Mouse (Mus musculus) forebrain, embryonic 15.5 days (tissue): ENCODE data around the gene Dapk2. TPM values are rescaled to one million over a fixed set of nuclear protein-coding genes. Genes with fewer than 3 reads are reported as not detected.

Source experiments
- ATAC-seq: fragments of 200-750 bp; cut with Nextera tagmentation; replicated peaks from 2 replicates; pipeline ENCODE4 v1.8.0; 2017; ENCODE audit warnings: mild to moderate bottlenecking, moderate TSS enrichment, moderate library complexity
- H3K27ac ChIP-seq: fragments of 300-500 bp; sonication (generic); replicated peaks from 2 replicates; pipeline ENCODE4 v1.5.1; 2015; ENCODE audit warnings: mild to moderate bottlenecking, inconsistent platforms
- H3K27me3 ChIP-seq: fragments of 300-500 bp; sonication (generic); 2 replicates; pipeline ENCODE4 v1.6.1; 2015; ENCODE audit warnings: inconsistent platforms
- H3K36me3 ChIP-seq: fragments of 300-500 bp; sonication (generic); 2 replicates; pipeline ENCODE4 v1.6.1; 2015; ENCODE audit warnings: mild to moderate bottlenecking, inconsistent platforms
- H3K4me1 ChIP-seq: fragments of 300-500 bp; sonication (generic); 2 replicates; pipeline ENCODE4 v1.6.1; 2015; ENCODE audit warnings: inconsistent platforms
- H3K4me2 ChIP-seq: fragments of 300-500 bp; sonication (generic); replicated peaks from 2 replicates; pipeline ENCODE4 v1.6.1; 2015; ENCODE audit warnings: mild to moderate bottlenecking, inconsistent platforms
- H3K4me3 ChIP-seq: fragments of 300-500 bp; sonication (generic); 2 replicates; pipeline ENCODE4 v1.5.1; 2015; ENCODE audit warnings: mild to moderate bottlenecking, inconsistent platforms
- H3K9ac ChIP-seq: fragments of 300-500 bp; sonication (generic); replicated peaks from 2 replicates; pipeline ENCODE4 v1.6.1; 2015; ENCODE audit warnings: mild to moderate bottlenecking, inconsistent platforms
- H3K9me3 ChIP-seq: fragments of 300-500 bp; sonication (generic); 2 replicates; pipeline ENCODE4 v1.6.1; 2016; ENCODE audit warnings: inconsistent platforms
- WGBS: fragments of 180-500 bp; shearing (Covaris S2); methylation state at CpG from one replicate; pipeline ENCODE4 v1.1.7; 2015; ENCODE audit warnings: mixed read lengths; 5-methylcytosine and 5-hydroxymethylcytosine counted together
- polyA plus RNA-seq: library from polyadenylated mRNA; unstranded; fragments of >200 nt; fragmentation: Nextera tagmentation; extraction: Ambion mirVana; gene quantifications from 2 replicates; pipeline ENCODE4 v1.2.1, GENCODE M21; 2015

Dapk2 gene
- polyA plus RNA-seq, 1 experiment from 2014 or later, result 1.8 TPM

DNA sequence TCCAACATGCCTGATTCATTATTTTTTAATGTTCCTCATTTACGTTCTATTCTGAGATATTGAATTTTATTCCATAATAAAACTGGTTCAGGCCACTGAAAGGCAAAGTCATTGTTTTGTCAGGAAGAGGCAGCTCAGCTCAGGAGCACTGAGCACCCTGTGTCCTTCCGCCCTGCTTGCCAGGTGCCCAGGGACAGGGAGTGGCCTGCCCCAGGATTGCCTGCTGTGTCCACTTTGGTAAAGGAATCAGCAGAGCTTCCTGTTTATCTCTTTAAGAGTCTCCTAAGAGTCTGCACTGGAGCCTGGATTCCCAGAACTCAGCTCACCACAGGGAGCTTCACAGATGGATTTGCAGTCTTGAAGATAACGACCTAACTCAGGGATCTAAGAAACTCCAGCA, 153.4 kb downstream of the Dapk2 start:
- WGBS, result 49% methylated on average over 3 of the region's 3 CpGs
- Histone ChIP-seq H3K4me1 (no peaks in the 10 kb centered on the region), H3K9ac (no peak overlapping the region), H3K4me2 (no peak overlapping the region), H3K27ac (no peak overlapping the region), H3K4me3 (no peak overlapping the region), H3K9me3 (no peaks in the 10 kb centered on the region), H3K27me3 (no peaks in the 10 kb centered on the region), H3K36me3 (no peaks in the 10 kb centered on the region)
- ATAC-seq, result no peak

DNA sequence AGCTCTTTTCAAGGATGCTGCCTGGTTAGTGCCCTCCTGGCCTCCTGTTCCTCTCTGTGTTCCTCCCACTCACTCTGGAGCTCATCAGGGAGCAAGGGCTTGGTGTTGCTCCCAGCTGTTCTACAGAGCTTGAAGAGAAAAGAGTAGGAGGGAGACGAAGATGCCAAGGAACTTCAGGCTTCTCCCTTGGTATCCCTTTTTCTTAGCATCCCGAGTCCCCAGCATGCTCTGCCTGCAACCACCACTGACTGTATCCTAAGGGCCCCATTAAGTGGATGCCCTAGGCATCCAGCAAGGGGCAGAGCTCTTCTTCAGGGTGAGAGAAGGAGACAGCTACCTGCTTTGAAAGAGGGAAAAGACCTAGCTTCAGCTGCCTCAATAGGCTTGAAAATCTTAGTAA, 158.6 kb downstream of the Dapk2 start:
- WGBS, result 83% methylated on average over 2 of the region's 2 CpGs
- no peak for ATAC-seq

More for the DNA sequence above, 158.6 kb downstream of the Dapk2 start:
- no peaks in the 10 kb centered on the region for H3K27me3 ChIP-seq
- no peak overlapping the region for H3K4me3 ChIP-seq
- no peaks in the 10 kb centered on the region for H3K4me1 ChIP-seq
- no peaks in the 10 kb centered on the region for H3K9me3 ChIP-seq
- H3K36me3 ChIP-seq, result no peaks in the 10 kb centered on the region
- H3K4me2 ChIP-seq, result no peak overlapping the region
- no peak overlapping the region for H3K27ac ChIP-seq
- no peak overlapping the region for H3K9ac ChIP-seq

Other genes starting within 250 kb of the Dapk2 start
- 26.6 and 27.4 TPM in 2 replicates for gene Trip4, start 249.4 kb upstream of the Dapk2 start, polyA plus RNA-seq
- gene Csnk1g1, start 249.3 kb upstream of the Dapk2 start, polyA plus RNA-seq, result 22.8 and 23.4 TPM in 2 replicates
- gene Ppib, start 98.0 kb upstream of the Dapk2 start, polyA plus RNA-seq, result 327 and 355 TPM in 2 replicates
- 5.2 and 6.2 TPM in 2 replicates for gene Snx22, start 88.5 kb upstream of the Dapk2 start, polyA plus RNA-seq
- gene Snx1, start 31.6 kb upstream of the Dapk2 start, polyA plus RNA-seq, result 109 TPM in 2 replicates
- 87.5 and 89.0 TPM in 2 replicates for gene Ciao2a, start 31.6 kb upstream of the Dapk2 start, polyA plus RNA-seq
- 50.6 and 53.3 TPM in 2 replicates for gene Herc1, start 192.2 kb downstream of the Dapk2 start, polyA plus RNA-seq